Mouse (Mus musculus) forebrain, embryonic 12.5 days (tissue): ENCODE data around the gene Preb. TPM values are rescaled to one million over a fixed set of nuclear protein-coding genes. Genes with fewer than 3 reads are reported as not detected.
A peak's percentile ranks its signal among the peaks of the same experiment; 100 is the strongest.

Experiments
- ATAC-seq: fragments of 200-750 bp; cut with Nextera tagmentation; 2 replicates; pipeline ENCODE4 v1.8.0; 2017; ENCODE audit warnings: moderate TSS enrichment; ENCODE audit not compliant: low FRiP score
- H3K27ac ChIP-seq: fragments of 300-500 bp; sonication (generic); 2 replicates; pipeline ENCODE4 v1.5.1; 2016; ENCODE audit warnings: mild to moderate bottlenecking
- H3K27me3 ChIP-seq: fragments of 300-500 bp; sonication (generic); 2 replicates; pipeline ENCODE4 v1.6.1; 2016; ENCODE audit warnings: mild to moderate bottlenecking
- H3K36me3 ChIP-seq: fragments of 300-500 bp; sonication (generic); replicated peaks from 2 replicates; pipeline ENCODE4 v1.6.1; 2016; ENCODE audit warnings: mild to moderate bottlenecking
- H3K4me1 ChIP-seq: fragments of 300-500 bp; sonication (generic); 2 replicates; pipeline ENCODE4 v1.6.1; 2016
- H3K4me2 ChIP-seq: fragments of 300-500 bp; sonication (generic); 2 replicates; pipeline ENCODE4 v1.6.1; 2016; ENCODE audit warnings: mild to moderate bottlenecking, moderate library complexity
- H3K4me3 ChIP-seq: fragments of 300-500 bp; sonication (generic); replicated peaks from 2 replicates; pipeline ENCODE4 v1.5.1; 2016; ENCODE audit warnings: mild to moderate bottlenecking
- H3K9ac ChIP-seq: fragments of 300-500 bp; sonication (generic); 2 replicates; pipeline ENCODE4 v1.6.1; 2016; ENCODE audit warnings: mild to moderate bottlenecking
- H3K9me3 ChIP-seq: fragments of 300-500 bp; sonication (generic); 2 replicates; pipeline ENCODE4 v1.6.1; 2016
- WGBS: fragments of 180-500 bp; shearing (Covaris S2); methylation state at CpG from one replicate; pipeline ENCODE4 v1.1.7; 2016; 5-methylcytosine and 5-hydroxymethylcytosine counted together
- polyA plus RNA-seq: library from polyadenylated mRNA; unstranded; fragments of >200 nt; fragmentation: Nextera tagmentation; extraction: Ambion mirVana; gene quantifications from 2 replicates; pipeline ENCODE4 v1.2.1, GENCODE M21; 2016

Gene Preb
- polyA plus RNA-seq, 1 experiment from 2014 or later = 133 TPM

DNA sequence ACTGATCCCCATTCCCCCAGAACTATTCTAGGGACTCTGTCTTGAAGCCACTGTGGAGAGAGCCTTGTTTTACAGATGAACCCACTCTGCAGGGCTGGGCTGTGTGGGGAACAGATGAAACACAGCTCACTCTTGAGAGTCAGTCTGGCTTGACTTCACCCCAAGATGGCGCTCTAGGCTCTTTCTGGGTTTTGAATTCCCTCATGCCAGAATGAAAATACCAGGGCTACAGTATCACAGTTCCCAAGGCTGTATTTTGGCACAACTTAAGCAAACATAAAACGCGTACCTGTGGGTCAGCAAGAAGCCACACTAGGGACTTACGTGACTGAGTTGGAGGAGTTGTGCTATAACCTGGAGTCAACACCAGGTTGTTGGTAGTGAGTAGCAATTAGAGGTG, 30.0 kb downstream of the Preb start:
- no peaks in the 10 kb centered on the region for H3K36me3 ChIP-seq
- no peak overlapping the region for H3K4me3 ChIP-seq
- 52% methylated on average over 4 of the region's 4 CpGs for WGBS
- 0 out of 2 replicates have a peak, but pooled peaks cover 6% of the 10 kb centered on the region for H3K27me3 ChIP-seq
- no peaks in the 10 kb centered on the region for H3K4me1 ChIP-seq
- ATAC-seq = no peak
- H3K27ac ChIP-seq = no peak overlapping the region
- no peak overlapping the region for H3K9ac ChIP-seq
- H3K9me3 ChIP-seq = no peaks in the 10 kb centered on the region
- no peak overlapping the region for H3K4me2 ChIP-seq

DNA sequence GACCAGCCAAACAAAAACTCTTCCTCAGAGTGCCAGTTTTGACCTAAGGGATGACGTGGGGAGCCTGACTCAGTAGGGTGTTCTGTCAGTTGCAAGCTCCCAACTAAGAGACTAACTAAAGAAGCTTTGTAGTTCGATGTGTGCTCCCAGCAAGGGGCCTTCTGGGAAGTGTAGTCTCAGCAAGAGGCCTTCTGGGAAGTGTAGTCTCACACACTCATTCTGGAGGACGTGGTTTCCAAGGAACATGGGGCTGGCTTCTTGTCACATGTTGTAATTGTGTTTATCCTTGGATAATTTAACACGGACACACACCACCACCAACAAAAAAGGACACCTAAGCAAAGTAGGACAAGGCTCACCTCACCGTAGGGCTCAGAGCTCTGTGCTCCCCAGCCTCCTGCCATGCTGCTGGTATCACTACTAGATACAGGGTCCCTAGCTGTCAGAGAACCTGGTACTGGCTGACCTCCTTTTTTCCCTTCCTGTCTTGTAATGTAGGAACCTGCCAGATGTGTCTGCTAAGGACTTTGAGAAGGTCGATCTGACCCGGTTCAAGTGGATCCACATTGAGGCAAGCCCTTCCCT, 32.1 kb downstream of the Preb start:
- no peak overlapping the region for H3K4me3 ChIP-seq
- H3K27me3 ChIP-seq = 0 out of 2 replicates have a peak, but pooled peaks cover 6% of the 10 kb centered on the region
- 42% methylated on average over 7 of the region's 7 CpGs for WGBS
- H3K4me1 ChIP-seq = no peaks in the 10 kb centered on the region
- no peak overlapping the region for H3K9ac ChIP-seq
- no peaks in the 10 kb centered on the region for H3K36me3 ChIP-seq
- peak overlapping the region; percentile 25 for H3K4me2 ChIP-seq
- no peak overlapping the region for H3K27ac ChIP-seq
- H3K9me3 ChIP-seq = no peaks in the 10 kb centered on the region
- ATAC-seq = peak; percentile 60; the same call in 1 of the 2 replicates

DNA sequence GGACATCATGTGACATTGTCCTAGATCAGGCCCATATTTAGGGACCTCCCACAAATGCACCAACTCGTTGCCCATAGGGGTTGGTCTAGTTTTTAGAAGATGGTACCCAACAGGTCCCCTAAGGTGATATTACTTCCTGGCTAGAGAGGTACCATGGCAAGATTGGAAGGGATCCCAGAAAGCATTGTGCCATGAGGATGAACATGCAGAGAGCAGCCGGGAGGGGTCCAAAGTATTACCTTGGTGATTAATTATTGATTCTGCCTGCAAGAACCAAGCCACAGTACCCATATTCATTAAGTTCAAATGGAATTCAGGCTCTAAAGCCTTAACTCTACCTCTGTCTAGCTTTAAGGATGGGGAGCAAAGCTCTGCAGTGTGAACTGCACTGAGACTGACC, 34.1 kb downstream of the Preb start:
- Histone ChIP-seq H3K36me3 (no peaks in the 10 kb centered on the region), H3K27me3 (0 out of 2 replicates have a peak, but pooled peaks cover 6% of the 10 kb centered on the region), H3K9me3 (no peaks in the 10 kb centered on the region), H3K27ac (no peak overlapping the region), H3K9ac (no peak overlapping the region), H3K4me1 (peaks cover 13% of the 10 kb centered on the region), H3K4me3 (no peak overlapping the region), H3K4me2 (no peak overlapping the region)
- no peak for ATAC-seq
- WGBS = 85% methylated on average over 2 of the region's 2 CpGs

DNA sequence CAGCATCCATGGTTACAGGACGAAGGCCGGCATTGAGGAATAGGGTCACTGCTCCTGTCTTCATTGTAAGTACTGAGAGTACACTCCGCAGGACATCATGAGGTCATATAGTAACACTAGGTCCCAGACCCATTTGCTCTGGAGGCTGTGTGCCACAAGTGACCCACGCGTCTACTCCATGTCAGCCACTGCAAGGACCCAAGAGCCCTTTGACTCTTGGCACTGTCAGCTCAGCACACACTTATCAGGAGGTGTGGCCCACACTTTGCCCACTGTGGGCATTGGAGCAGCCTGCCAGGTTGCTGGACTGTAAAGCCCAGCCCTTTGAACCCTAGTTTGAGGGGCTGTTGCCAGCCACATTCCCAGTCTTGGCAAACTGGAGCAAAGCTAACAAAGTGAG, 34.9 kb downstream of the Preb start:
- WGBS = 91% methylated on average over 5 of the region's 5 CpGs
- H3K9ac ChIP-seq = no peak overlapping the region
- no peak overlapping the region for H3K4me3 ChIP-seq
- no peak for ATAC-seq
- H3K4me2 ChIP-seq = no peak overlapping the region
- no peaks in the 10 kb centered on the region for H3K9me3 ChIP-seq
- H3K4me1 ChIP-seq = peaks cover 21% of the 10 kb centered on the region
- H3K36me3 ChIP-seq = no peaks in the 10 kb centered on the region
- no peak overlapping the region for H3K27ac ChIP-seq
- H3K27me3 ChIP-seq = 0 out of 2 replicates have a peak, but pooled peaks cover 6% of the 10 kb centered on the region

DNA sequence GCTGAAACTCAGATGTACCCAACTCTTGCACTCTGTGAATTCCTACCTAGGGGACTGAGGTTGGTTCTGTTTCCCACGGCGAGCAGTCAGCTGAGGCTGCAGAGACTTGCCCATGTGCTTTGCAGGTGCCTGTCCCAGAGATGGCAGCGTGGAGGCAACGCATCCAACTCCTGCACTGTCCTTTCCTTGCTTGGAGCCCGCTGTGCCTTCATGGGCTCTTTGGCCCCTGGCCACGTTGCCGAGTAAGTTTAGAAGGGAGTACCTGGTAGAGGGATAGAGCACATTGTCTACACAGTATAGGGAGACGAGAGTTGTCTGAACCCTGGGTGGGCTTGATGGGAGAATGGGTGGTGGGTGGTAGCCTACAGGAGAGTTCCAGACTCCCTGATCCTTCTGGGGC, 35.5 kb downstream of the Preb start:
- WGBS = 78% methylated on average over 8 of the region's 8 CpGs
- Histone ChIP-seq H3K27me3 (0 out of 2 replicates have a peak, but pooled peaks cover 5% of the 10 kb centered on the region), H3K27ac (no peak overlapping the region), H3K4me3 (no peak overlapping the region), H3K4me2 (no peak overlapping the region), H3K4me1 (peaks cover 25% of the 10 kb centered on the region), H3K9ac (no peak overlapping the region), H3K36me3 (no peaks in the 10 kb centered on the region), H3K9me3 (no peaks in the 10 kb centered on the region)
- ATAC-seq = no peak

DNA sequence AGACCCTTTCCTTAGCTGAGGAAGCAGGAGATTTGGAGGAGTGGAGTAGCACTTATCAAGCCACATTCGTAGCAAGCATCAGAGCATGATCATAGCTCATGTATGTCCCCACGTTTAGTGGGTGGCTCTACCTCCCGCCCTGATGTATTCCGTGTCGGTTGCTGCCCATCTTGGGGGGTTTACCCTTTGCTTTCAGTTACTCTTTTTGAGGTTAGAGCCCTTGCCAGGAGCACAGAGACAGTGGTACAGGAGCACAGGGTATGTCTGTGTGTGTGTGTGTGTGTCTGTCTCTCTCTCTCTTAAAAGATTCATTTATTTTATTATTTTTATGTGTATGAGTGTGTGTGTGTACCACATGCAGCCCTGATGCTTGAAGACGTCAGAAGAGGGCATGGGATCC, 37.0 kb downstream of the Preb start:
- H3K4me2 ChIP-seq = no peak overlapping the region
- 91% methylated on average over 6 of the region's 6 CpGs for WGBS
- H3K27me3 ChIP-seq = no peaks in the 10 kb centered on the region
- H3K36me3 ChIP-seq = no peaks in the 10 kb centered on the region
- H3K9me3 ChIP-seq = no peaks in the 10 kb centered on the region
- no peak for ATAC-seq
- peaks cover 25% of the 10 kb centered on the region for H3K4me1 ChIP-seq
- no peak overlapping the region for H3K9ac ChIP-seq
- no peak overlapping the region for H3K4me3 ChIP-seq
- H3K27ac ChIP-seq = no peak overlapping the region

DNA sequence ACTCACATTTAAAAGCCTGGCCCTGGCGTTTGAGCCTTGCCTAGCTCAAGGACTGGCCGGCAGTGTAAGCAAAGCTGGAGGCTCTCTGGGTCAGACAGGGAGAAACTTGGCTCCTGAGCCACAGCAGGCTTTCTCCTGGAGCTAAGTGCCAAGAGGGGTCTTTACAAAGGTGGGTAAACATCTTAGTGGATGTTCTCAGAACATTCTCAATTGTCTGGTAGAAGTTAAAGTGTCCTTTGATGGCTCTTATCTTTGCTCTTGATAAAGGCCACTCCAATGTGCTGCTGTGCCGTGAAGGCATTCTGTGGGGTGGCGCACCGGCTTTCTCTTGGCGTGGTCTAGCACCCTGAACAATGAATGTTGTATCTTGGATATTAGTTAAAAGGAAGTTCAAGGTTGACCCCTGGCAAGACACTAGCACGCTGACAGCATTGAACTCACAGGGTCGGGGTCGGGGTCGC, 37.5 kb downstream of the Preb start:
- H3K4me1 ChIP-seq = peaks cover 25% of the 10 kb centered on the region
- H3K9ac ChIP-seq = no peak overlapping the region
- H3K36me3 ChIP-seq = no peaks in the 10 kb centered on the region
- no peak for ATAC-seq
- no peaks in the 10 kb centered on the region for H3K27me3 ChIP-seq
- H3K9me3 ChIP-seq = no peaks in the 10 kb centered on the region
- H3K27ac ChIP-seq = no peak overlapping the region
- peak overlapping the region; percentile 86 for H3K4me2 ChIP-seq
- 69% methylated on average over 10 of the region's 10 CpGs for WGBS
- H3K4me3 ChIP-seq = no peak overlapping the region

DNA sequence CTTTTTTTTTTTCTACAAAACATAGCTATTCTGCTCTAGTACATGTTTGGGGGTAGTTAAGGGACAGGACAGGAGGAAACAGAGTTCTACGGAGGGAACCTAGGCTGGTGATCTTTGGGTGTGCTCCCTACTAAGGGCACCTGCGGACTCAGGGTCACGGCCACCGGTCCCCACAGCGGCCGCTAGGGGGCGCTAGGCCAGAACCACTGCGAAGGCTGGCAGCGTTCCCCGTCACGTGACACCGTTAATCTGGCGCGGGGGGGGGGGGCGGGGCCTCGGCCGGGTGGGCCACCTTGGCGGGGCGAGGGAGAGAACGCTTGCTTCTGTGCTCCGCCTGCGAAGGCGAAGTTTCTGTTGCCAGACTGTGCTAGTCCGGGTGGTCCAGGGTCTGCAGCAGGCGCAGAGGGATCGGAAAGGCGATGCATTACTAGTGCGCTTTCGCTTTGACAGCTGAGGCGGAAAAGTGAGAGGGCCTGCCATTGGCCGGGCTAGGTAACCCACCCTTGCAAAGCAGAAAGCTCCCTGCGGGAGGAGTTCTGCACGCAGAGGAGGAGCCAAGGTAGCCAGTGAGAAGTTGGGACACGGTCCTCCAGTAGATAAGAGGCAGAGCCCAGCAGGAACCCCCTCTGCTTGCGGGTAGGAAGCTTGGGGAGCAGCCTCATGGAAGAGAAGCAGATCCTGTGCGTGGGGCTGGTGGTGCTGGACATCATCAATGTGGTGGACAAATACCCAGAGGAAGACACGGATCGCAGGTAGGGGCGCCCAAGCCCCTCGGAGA, 38.7 kb downstream of the Preb start, which contains the start of gene Khk:
Khk (plus strand) TSS at position 176 of the 778 bp plus-strand sequence.
- peak within 1 kb of the TSS; percentile 52 for H3K4me3 ChIP-seq
- no peaks in the 10 kb centered on the region for H3K9me3 ChIP-seq
- ATAC-seq = peak; percentile 87
- no peaks in the 10 kb centered on the region for H3K36me3 ChIP-seq
- WGBS = 1% methylated on average over 40 of the region's 40 CpGs
- H3K27ac ChIP-seq = peak within 1 kb of the TSS; percentile 81
- H3K4me1 ChIP-seq = peaks cover 25% of the 10 kb centered on the region
- H3K4me2 ChIP-seq = peak within 1 kb of the TSS; percentile 86
- no peaks in the 10 kb centered on the region for H3K27me3 ChIP-seq
- H3K9ac ChIP-seq = peak within 1 kb of the TSS; percentile 66

DNA sequence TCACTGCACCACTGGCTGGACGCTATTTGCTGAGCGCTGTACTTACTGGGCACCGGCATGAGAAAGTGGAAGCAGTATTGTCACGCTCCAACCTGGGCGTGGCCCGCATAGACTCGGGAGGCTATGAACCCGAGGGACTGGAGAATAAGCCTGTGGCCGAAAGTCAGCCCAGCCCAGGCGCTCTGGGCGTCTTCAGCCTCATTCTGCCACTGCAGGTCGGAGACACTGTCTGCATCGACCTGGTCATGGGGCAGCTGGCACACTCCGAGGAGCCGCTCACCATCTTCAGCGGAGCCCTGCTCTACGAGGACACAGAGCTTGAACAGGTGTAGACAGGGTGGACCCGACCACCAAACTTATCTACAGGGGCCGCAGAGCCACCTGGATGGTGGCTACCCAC, 39.5 kb downstream of the Preb start:
- Histone ChIP-seq H3K9me3 (no peaks in the 10 kb centered on the region), H3K9ac (peak overlapping the region; percentile 25; the same call in 1 of the 2 replicates), H3K4me1 (peaks cover 30% of the 10 kb centered on the region), H3K4me3 (no peak overlapping the region), H3K27ac (no peak overlapping the region; the same call in 1 of the 2 replicates), H3K36me3 (no peaks in the 10 kb centered on the region), H3K4me2 (peak overlapping the region; percentile 86; the same call in 1 of the 2 replicates), H3K27me3 (no peaks in the 10 kb centered on the region)
- WGBS = 70% methylated on average over 19 of the region's 19 CpGs
- 0 out of 2 replicates have a peak, but pooled peaks have one; percentile 12 for ATAC-seq

DNA sequence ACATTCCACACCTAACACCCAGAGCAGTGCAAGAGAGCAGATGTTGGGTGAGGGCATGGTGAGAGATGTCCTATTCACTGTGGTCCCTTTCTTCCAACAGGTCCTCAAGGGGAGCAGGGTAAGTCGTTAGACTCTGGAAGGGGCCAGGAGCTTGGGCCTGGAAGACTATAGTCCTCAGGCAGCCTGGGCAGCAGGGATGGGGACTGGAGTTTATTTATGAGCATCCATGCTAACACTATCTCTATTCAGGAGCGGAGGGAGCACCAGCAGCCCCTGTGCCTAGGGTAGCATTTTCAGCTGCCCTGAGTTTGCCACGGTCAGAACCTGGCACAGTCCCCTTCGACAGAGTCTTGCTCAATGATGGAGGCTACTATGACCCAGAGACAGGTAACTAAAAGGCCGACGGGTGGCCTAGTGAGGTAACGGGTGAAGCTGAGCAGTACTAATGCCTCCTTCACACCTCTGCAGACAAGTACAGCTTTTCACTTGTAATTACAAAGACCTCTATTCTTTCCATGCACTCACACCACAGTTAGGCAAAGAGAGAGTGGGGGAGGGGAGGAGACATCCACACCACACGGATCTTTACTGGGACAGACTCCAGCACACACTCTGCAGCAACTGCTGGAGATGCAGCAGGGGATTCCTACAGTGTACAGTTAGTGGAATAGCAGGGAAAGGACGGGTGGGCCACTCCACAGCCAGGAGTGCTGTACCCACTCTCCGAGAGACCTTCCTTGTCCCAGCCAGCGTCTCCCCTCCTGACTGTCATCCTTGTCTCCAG, 40.1 kb downstream of the Preb start:
- Histone ChIP-seq H3K4me1 (peaks cover 36% of the 10 kb centered on the region), H3K27me3 (no peaks in the 10 kb centered on the region), H3K4me2 (no peak overlapping the region), H3K4me3 (no peak overlapping the region), H3K27ac (peak overlapping the region; percentile 31; the same call in 1 of the 2 replicates), H3K36me3 (no peaks in the 10 kb centered on the region), H3K9ac (no peak overlapping the region), H3K9me3 (no peaks in the 10 kb centered on the region)
- 59% methylated on average over 11 of the region's 11 CpGs for WGBS
- ATAC-seq = no peak

DNA sequence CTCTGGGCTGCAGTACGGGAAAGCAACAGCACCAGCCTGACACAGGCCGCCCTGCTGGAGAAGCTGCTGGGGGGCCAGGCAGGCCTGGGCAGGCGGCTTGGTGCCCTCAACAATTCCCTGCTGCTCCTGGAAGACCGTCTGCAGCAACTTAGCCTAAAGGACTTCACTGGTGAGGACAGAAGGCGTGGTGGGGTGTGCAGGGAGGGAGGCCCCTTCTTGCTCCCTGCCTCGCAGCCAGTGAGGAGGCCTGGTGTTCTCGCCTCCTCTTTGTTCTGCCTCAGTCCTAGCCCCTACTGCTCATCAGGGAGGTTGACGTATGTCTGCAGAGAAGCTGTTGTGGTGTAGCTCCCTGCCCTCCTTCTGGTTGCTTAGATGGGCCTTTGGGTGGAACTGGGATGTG, 41.5 kb downstream of the Preb start:
- no peak overlapping the region for H3K9ac ChIP-seq
- no peak overlapping the region for H3K4me3 ChIP-seq
- peaks cover 46% of the 10 kb centered on the region for H3K4me1 ChIP-seq
- H3K27me3 ChIP-seq = no peaks in the 10 kb centered on the region
- H3K27ac ChIP-seq = no peak overlapping the region
- ATAC-seq = no peak
- 84% methylated on average over 8 of the region's 8 CpGs for WGBS
- no peaks in the 10 kb centered on the region for H3K9me3 ChIP-seq
- no peak overlapping the region for H3K4me2 ChIP-seq
- H3K36me3 ChIP-seq = no peaks in the 10 kb centered on the region
